Mouse (Mus musculus) left cerebral cortex, adult 9 months (tissue): ENCODE data around the gene Hoxa2.

ENCODE experiments used
- DNase-seq, 2 experiments: peaks; one replicate each; pipeline ENCODE4 v3.0.0; 2022; ENCODE audit warnings: low spot score in 2 of 2

Hoxa2 gene

GRCm38 (mm10) chr6:52138576-52138975 is 26.1 kb downstream of the Hoxa2 start:
- DNase-seq, result no peak

- no peak for DNase-seq
Observed at GRCm38 (mm10) chr6:52137841-52138535, 26.6 kb downstream of the Hoxa2 start.

GRCm38 (mm10) chr6:52123673-52124072 is 41.0 kb downstream of the Hoxa2 start:
- no peak for DNase-seq

GRCm38 (mm10) chr6:52121173-52121572 is 43.5 kb downstream of the Hoxa2 start:
- DNase-seq, result no peak

- DNase-seq, result no peak
Observed at GRCm38 (mm10) chr6:52118903-52119635, 45.6 kb downstream of the Hoxa2 start.

GRCm38 (mm10) chr6:52115899-52116298 is 48.7 kb downstream of the Hoxa2 start:
- DNase-seq, result no peak
